Mouse (Mus musculus): Measurements from ENCODE around the gene Vopp1. TPM values are rescaled to one million over a fixed set of nuclear protein-coding genes. Genes with fewer than 3 reads are reported as not detected.

Gene Vopp1
- polyA plus RNA-seq, 1 experiment, result 53.6 TPM

DNA sequence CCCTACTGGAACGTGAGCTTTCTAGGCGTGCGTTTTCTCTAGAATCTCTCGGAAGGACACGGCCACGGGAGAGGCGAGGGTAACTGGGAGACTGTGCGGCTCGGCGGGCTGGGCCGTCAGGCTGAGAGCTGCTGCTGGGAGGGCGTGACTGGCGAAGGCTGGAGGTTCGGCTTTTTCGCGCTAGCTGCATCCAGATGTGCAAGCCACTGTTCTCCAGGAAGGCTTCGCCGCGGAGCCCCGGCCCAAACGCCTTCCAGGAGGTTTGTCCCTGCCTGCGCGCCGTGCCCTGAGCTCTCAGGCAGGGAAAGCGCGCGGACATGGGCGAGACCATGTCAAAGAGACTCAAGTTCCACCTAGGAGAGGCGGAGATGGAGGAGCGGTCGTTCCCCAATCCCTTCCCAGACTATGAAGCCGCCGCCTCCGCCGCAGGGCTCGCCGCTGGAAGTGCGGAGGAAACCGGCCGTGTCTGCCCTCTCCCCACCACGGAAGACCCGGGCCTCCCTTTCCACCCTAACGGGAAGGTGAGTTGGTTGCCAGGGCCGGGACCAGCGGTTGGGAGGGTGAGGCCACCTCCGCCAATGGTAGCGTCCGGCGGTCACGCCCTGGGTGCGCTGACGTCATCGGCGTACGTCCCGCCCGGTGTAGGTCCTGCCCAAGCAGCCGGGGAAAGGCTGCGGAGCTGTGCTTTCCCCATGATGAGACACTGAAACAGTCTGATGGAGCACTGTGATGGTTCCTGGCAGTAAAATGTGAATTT lies 122.0 kb downstream of the Vopp1 start:
- under 1% methylated on average over 59 of the region's 59 CpGs for WGBS
- Histone ChIP-seq H3K27ac (ENCODE audit: control insufficient read depth, insufficient read depth, low read depth, low read length, poor library complexity) (peak overlapping the region; percentile 93), H3K4me3 (replicated peaks; ENCODE audit: control insufficient read depth, low read depth, low read length) (peak overlapping the region; percentile 72), H3K4me1 (ENCODE audit: control insufficient read depth, insufficient read depth, low read length) (peaks cover 2% of the 10 kb centered on the region; the same call in 1 of the 2 replicates)
- TF ChIP-seq POLR2A (IDR thresholded peaks at IDR 0.05; ENCODE audit: borderline replicate concordance, control insufficient read depth, low read depth, low read length), result peak; percentile 91
- no peak for TF ChIP-seq CTCF (IDR thresholded peaks at IDR 0.05; ENCODE audit: control insufficient read depth, insufficient read depth, low read length)

DNA sequence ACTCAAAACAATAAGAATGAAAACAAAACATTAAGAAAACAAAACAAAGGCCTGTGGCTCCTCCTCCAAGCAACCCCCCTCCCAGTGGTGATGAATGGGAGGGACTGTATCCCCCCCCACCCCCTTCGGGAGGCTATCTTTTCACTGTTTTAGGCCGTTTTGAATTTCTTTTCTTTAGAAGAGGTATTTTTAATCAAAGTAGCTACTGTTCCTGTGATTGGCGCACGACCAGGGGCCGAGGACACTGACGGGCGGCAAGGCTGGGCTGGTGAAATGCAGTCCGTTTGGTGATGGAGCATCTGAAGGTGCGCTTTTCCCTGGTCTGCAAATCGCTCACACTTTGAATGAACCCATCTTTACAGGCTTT lies 122.6 kb downstream of the Vopp1 start, which contains the start of gene Lancl2:
Gene Lancl2 (plus strand): TSS at position 165 of the 367 bp plus-strand sequence.
- TF ChIP-seq POLR2A (IDR thresholded peaks at IDR 0.05; ENCODE audit: borderline replicate concordance, control insufficient read depth, low read depth, low read length), result no peak
- Histone ChIP-seq H3K4me3 (replicated peaks; ENCODE audit: control insufficient read depth, low read depth, low read length) (peak within 1 kb of the TSS; percentile 72), H3K27ac (ENCODE audit: control insufficient read depth, insufficient read depth, low read depth, low read length, poor library complexity) (peak within 1 kb of the TSS; percentile 93), H3K4me1 (ENCODE audit: control insufficient read depth, insufficient read depth, low read length) (peaks cover 2% of the 10 kb centered on the region; the same call in 1 of the 2 replicates)
- WGBS, result under 1% methylated on average over 10 of the region's 10 CpGs

DNA sequence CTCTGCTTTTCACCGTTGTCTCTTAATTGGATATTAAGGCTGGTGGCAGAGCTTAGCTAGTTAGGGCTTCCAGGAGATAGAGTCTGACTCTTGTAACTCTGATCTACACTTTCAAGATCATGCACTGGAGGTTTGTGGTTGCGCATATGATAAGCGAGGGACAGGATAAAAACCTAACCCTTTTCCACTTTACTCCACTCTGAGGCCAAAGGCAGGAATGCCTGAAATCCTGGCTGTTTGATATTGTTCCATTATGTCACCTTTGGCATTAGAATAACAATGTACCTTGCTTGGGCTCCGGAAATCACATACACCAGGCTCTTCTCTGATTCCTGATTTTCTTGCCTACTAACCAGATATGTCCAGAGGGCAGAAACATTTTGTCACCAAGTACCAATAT lies 123.3 kb downstream of the Vopp1 start:
- peaks cover 2% of the 10 kb centered on the region; the same call in 1 of the 2 replicates for H3K4me1 ChIP-seq (ENCODE audit: control insufficient read depth, insufficient read depth, low read length)
- TF ChIP-seq CTCF (IDR thresholded peaks at IDR 0.05; ENCODE audit: control insufficient read depth, insufficient read depth, low read length) (no peak), POLR2A (IDR thresholded peaks at IDR 0.05; ENCODE audit: borderline replicate concordance, control insufficient read depth, low read depth, low read length) (no peak)
- H3K4me3 ChIP-seq (replicated peaks; ENCODE audit: control insufficient read depth, low read depth, low read length), result no peak overlapping the region
- H3K27ac ChIP-seq (ENCODE audit: control insufficient read depth, insufficient read depth, low read depth, low read length, poor library complexity), result no peak overlapping the region
- 71% methylated on average over 4 of the region's 4 CpGs for WGBS

DNA sequence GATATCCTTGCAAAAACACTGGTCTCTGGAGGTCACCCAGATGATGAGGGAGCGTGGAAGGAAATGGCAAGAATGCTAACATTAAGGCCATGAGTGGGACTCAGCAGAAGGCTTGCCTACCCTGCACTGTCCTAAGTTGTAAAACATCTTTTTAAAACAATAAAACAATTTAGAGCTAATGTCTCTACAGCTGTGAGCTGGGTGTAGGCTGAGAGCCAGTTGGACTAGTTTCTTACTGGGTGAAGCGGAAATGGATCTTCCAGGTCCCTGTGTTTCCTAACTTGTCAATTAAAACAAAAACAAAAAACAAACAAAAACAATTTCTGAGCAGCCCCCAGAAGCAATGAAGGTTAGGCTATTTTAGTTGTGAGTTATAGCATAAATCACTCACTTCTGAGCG lies 131.8 kb downstream of the Vopp1 start:
- Histone ChIP-seq H3K4me1 (ENCODE audit: control insufficient read depth, insufficient read depth, low read length) (no peaks in the 10 kb centered on the region), H3K27ac (ENCODE audit: control insufficient read depth, insufficient read depth, low read depth, low read length, poor library complexity) (no peak overlapping the region), H3K4me3 (replicated peaks; ENCODE audit: control insufficient read depth, low read depth, low read length) (no peak overlapping the region)
- WGBS, result 85% methylated on average over 3 of the region's 3 CpGs
- TF ChIP-seq POLR2A (IDR thresholded peaks at IDR 0.05; ENCODE audit: borderline replicate concordance, control insufficient read depth, low read depth, low read length) (no peak), CTCF (IDR thresholded peaks at IDR 0.05; ENCODE audit: control insufficient read depth, insufficient read depth, low read length) (no peak)

DNA sequence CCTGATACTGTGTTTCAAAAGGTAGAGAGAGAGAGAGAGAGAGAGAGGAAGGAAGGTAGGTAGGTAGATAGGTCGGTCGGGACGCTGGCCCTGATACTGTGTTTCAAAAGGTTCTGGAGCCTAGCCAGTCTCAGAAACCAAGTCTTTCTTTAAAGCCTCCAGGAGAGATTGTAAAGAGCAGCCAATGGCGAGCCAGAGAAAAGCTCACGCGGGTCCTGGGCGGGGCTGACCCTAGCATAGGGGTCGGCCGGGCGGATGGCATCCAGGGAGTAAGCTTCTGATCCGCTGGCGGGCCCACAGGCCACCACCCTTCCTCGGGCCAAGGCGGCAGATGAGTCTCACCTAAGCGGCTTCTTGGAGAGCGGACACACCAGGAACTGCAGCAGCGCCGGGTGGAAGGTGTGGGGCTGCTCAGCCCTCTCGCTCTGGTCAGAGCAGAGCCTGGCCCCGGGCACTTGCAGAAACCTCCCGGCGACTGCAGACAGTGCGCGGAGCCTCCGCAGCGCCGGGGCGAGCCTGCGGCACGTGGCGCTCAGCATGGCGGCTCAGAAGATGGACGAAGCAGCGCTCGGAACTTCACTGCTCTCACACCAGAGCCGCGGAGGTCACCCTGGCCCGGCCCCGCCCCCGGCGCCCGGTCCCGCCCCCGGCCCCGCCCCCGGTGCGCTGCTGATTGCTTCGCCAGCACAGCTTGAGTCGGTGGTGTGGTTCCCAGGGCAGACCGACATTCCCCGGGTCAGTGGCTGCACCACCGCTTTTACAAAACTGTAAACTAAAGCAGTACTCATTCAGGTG lies 133.3 kb downstream of the Vopp1 start, which contains the start of gene Pyurf:
Gene Pyurf (minus strand): TSS at position 612 of the 795 bp plus-strand sequence.
- H3K4me3 ChIP-seq (replicated peaks; ENCODE audit: control insufficient read depth, low read depth, low read length), result peak within 1 kb of the TSS; percentile 93
- peak within 1 kb of the TSS; percentile 94 for H3K27ac ChIP-seq (ENCODE audit: control insufficient read depth, insufficient read depth, low read depth, low read length, poor library complexity)
- under 1% methylated on average over 52 of the region's 52 CpGs for WGBS
- TF ChIP-seq CTCF (IDR thresholded peaks at IDR 0.05; ENCODE audit: control insufficient read depth, insufficient read depth, low read length), result peak; percentile 17; the same call in 1 of the 2 replicates
- TF ChIP-seq POLR2A (IDR thresholded peaks at IDR 0.05; ENCODE audit: borderline replicate concordance, control insufficient read depth, low read depth, low read length), result peak; percentile 37; the same call in 1 of the 2 replicates
- no peaks in the 10 kb centered on the region for H3K4me1 ChIP-seq (ENCODE audit: control insufficient read depth, insufficient read depth, low read length)

DNA sequence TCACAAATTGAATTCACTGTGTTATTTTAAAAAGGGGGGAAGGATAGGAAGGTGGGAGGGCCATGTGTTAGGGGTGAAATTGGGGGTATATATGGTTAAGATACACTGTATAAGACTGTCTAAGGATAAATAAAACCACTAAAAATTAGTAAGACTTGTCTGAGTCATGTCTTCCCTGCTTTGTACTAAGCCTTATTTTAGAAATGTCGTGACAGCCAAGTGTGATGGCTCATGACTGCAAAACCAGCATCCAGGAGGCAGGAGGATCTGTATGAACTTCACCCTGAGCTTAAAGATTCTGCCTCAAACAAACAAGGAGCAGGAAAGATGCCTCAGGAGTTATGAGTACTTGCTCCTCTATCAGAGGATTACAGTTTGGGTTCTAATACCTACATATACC lies 140.8 kb downstream of the Vopp1 start:
- Histone ChIP-seq H3K4me1 (ENCODE audit: control insufficient read depth, insufficient read depth, low read length) (no peaks in the 10 kb centered on the region), H3K4me3 (replicated peaks; ENCODE audit: control insufficient read depth, low read depth, low read length) (no peak overlapping the region), H3K27ac (ENCODE audit: control insufficient read depth, insufficient read depth, low read depth, low read length, poor library complexity) (no peak overlapping the region)
- TF ChIP-seq CTCF (IDR thresholded peaks at IDR 0.05; ENCODE audit: control insufficient read depth, insufficient read depth, low read length) (no peak), POLR2A (IDR thresholded peaks at IDR 0.05; ENCODE audit: borderline replicate concordance, control insufficient read depth, low read depth, low read length) (no peak)
- WGBS, result 93% methylated on average over 1 of the region's 1 CpGs

Other genes with a start within 250 kb of the Vopp1 start
- 25.0 and 26.4 TPM in 2 replicates for gene Herc6, start 244.2 kb downstream of the Vopp1 start, polyA plus RNA-seq (2011; ENCODE audit: insufficient read depth, insufficient read length, low replicate concordance, missing spikeins)
- 2.3 and 4.1 TPM in 2 replicates for gene Pyurf, start 133.1 kb downstream of the Vopp1 start, polyA plus RNA-seq (2011; ENCODE audit: insufficient read depth, insufficient read length, low replicate concordance, missing spikeins)
- 6.5 and 12.2 TPM in 2 replicates for gene Lancl2, start 122.6 kb downstream of the Vopp1 start, polyA plus RNA-seq (2011; ENCODE audit: insufficient read depth, insufficient read length, low replicate concordance, missing spikeins)
- gene Vmn1r21, start 25.2 kb upstream of the Vopp1 start, polyA plus RNA-seq (2011; ENCODE audit: insufficient read depth, insufficient read length, low replicate concordance, missing spikeins), result not detected in 2 replicates
- gene Vmn1r22, start 82.9 kb upstream of the Vopp1 start, polyA plus RNA-seq (2011; ENCODE audit: insufficient read depth, insufficient read length, low replicate concordance, missing spikeins), result not detected in 2 replicates
- gene Vmn1r23, start 101.7 kb upstream of the Vopp1 start, polyA plus RNA-seq (2011; ENCODE audit: insufficient read depth, insufficient read length, low replicate concordance, missing spikeins), result not detected in 2 replicates
- gene Vmn1r24, start 136.3 kb upstream of the Vopp1 start, polyA plus RNA-seq (2011; ENCODE audit: insufficient read depth, insufficient read length, low replicate concordance, missing spikeins), result not detected in 2 replicates
- gene Vmn1r25, start 155.7 kb upstream of the Vopp1 start, polyA plus RNA-seq (2011; ENCODE audit: insufficient read depth, insufficient read length, low replicate concordance, missing spikeins), result not detected in 2 replicates
- gene Vmn1r26, start 190.0 kb upstream of the Vopp1 start, polyA plus RNA-seq (2011; ENCODE audit: insufficient read depth, insufficient read length, low replicate concordance, missing spikeins), result not detected in 2 replicates

All from bone marrow, adult 2 months (tissue).